Mouse (Mus musculus): ENCODE measurements around the gene Hpse2.

Gene Hpse2

DNA sequence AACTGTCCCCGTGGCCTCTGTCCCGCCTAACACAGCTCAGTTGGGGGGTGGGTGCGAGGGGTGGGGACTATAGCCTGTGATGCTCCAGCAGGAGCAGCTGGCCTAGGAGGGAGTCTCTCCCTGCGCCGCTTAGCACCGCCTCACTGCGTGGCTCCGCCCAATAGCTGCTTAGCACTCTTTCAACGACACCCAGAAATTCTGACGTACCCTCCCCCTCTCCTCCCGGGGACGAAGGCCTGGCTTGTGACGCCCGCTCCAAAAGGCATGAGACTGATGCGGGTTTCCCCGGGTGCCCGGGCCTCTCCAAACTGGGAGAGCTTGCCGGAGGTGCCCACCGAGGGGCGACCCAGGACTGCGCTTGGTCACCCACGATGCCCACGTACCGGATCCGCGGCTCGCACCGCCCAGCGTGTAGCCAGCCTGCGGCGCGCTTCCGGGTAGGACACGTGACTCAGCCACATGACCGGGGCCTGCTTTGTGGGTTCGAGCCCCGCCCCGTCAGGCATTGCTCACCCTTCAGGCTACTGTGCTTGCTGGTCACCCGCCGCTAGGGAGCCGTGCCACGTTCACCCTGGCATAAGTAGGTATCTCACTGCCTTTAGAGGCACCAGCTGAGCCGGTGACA lies 608.5 kb downstream of the Hpse2 start, which contains the start of gene Hps1:
Gene Hps1 (minus strand): TSS at position 448 of the 625 bp plus-strand sequence.
- DNase-seq (ENCODE audit: low spot score in 2 of 2) = peak; percentile 70 to 74

DNA sequence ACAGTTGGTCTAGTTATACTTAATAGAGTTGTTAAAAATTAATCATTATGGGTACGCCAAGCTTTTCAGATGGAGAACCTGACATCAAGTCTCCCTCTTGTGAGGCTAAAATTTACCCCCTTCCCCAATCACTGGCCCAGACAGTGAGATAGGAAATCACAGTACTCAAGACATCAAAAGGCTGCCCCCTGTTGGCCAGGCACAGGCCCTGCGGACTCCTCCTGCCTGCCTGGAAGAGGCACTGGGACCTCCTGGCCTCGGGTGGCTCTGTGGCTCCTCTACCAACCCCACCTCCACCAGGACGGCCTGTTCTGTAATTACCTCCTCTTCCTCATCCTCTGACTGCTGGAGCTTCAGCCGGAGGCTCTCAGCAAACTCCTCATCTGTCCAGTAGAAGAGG lies 610.4 kb downstream of the Hpse2 start:
- DNase-seq (ENCODE audit: low spot score in 2 of 2) = peak in 1 of 2 experiments; percentile 42

GRCm38 (mm10) chr19:42776813-42777212 lies 611.3 kb downstream of the Hpse2 start:
- peak in 1 of 2 experiments; percentile 18 for DNase-seq (ENCODE audit: low spot score in 2 of 2)

DNA sequence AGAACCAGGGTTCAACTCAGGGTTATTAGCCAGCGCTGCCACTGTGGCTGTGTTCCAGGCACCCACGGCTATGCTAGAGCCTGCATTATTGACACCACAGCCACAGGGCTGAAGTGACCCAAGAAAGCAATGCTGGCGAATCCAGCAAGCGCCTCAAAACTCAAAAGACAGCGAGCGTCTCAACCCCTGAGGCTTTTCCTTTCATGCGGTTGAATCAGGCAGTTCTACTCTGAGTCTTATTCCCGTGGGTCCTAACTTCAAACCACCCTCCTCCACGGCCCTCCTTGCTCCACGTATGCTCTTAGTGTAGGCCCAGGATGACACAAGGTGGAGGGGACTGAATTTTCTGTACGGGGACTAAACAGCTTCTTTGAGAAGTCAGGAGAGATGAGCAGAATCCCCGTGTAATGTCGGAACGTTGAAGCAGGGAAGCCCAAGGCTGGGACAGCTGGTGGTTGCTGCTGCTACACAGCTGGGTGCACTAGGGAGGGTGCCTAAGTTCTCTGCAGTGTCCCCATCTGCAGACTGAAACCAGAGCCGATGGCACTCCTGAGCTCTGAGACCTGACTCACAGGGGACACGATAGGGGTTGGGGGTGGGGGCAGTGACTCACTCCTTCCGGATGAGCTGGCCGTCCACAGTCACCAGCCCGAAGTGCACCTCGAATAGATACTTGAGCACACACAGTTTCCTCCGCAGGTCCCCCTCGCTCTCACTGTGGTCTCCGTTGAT lies 617.8 kb downstream of the Hpse2 start:
- no peak for DNase-seq (ENCODE audit: low spot score in 2 of 2)

- no peak for DNase-seq (ENCODE audit: low spot score in 2 of 2)
Observed at GRCm38 (mm10) chr19:42769648-42770047, 618.5 kb downstream of the Hpse2 start.

GRCm38 (mm10) chr19:42767361-42767760 lies 620.8 kb downstream of the Hpse2 start:
- no peak for DNase-seq (ENCODE audit: low spot score in 2 of 2)

GRCm38 (mm10) chr19:42764398-42764797 lies 623.8 kb downstream of the Hpse2 start:
- DNase-seq (ENCODE audit: low spot score in 2 of 2) = no peak

- no peak for DNase-seq (ENCODE audit: low spot score in 2 of 2)
Observed at GRCm38 (mm10) chr19:42756671-42757070, 631.5 kb downstream of the Hpse2 start.

GRCm38 (mm10) chr19:42755148-42755870 lies 632.8 kb downstream of the Hpse2 start:
- no peak for DNase-seq (ENCODE audit: low spot score in 2 of 2)

GRCm38 (mm10) chr19:42753141-42753917 lies 634.8 kb downstream of the Hpse2 start:
- peak in 1 of 2 experiments; percentile 8 for DNase-seq (ENCODE audit: low spot score in 2 of 2)

GRCm38 (mm10) chr19:42752363-42752931 lies 635.7 kb downstream of the Hpse2 start, which contains the start of gene Pyroxd2:
Gene Pyroxd2 (minus strand): TSS chr19:42752775.
- DNase-seq (ENCODE audit: low spot score in 2 of 2) = peak; percentile 27 to 35

- no peak for DNase-seq (ENCODE audit: low spot score in 2 of 2)
Observed at GRCm38 (mm10) chr19:42750196-42750595, 638.0 kb downstream of the Hpse2 start.

GRCm38 (mm10) chr19:42746702-42747101 lies 641.5 kb downstream of the Hpse2 start:
- no peak for DNase-seq (ENCODE audit: low spot score in 2 of 2)

DNA sequence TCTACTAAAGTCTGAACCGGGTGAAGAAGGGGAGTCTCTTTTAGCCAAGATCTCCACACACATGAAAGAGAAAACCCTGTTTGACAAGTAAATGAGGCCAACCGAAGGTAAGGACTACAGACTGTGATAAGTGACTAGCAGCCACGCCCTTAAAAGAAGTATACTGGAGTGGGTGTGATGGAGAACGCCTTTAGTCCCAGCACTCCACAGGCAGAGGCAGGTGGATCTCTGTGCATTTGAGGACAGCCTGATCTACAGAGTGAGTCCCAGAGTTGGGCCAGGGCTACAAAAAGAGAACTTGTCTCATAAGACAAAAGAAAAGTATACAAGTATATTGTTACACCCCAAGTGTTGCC lies 642.3 kb downstream of the Hpse2 start:
- DNase-seq (ENCODE audit: low spot score in 2 of 2) = no peak

- DNase-seq (ENCODE audit: low spot score in 2 of 2) = no peak
Observed at GRCm38 (mm10) chr19:42745084-42745868, 642.9 kb downstream of the Hpse2 start.

- DNase-seq (ENCODE audit: low spot score in 2 of 2) = no peak
Observed at GRCm38 (mm10) chr19:42744162-42744586, 644.0 kb downstream of the Hpse2 start.

GRCm38 (mm10) chr19:42743261-42743660 lies 644.9 kb downstream of the Hpse2 start:
- DNase-seq (ENCODE audit: low spot score in 2 of 2) = no peak

- DNase-seq (ENCODE audit: low spot score in 2 of 2) = no peak
Observed at GRCm38 (mm10) chr19:42741884-42742283, 646.3 kb downstream of the Hpse2 start.

- DNase-seq (ENCODE audit: low spot score in 2 of 2) = no peak
Observed at GRCm38 (mm10) chr19:42740163-42740899, 647.8 kb downstream of the Hpse2 start.

- DNase-seq (ENCODE audit: low spot score in 2 of 2) = no peak
Observed at GRCm38 (mm10) chr19:42739734-42740133, 648.4 kb downstream of the Hpse2 start.
